Mouse (Mus musculus) olfactory bulb, adult 2 months (tissue): ENCODE results near the gene Get4. TPM values are rescaled to one million over a fixed set of nuclear protein-coding genes. Genes with fewer than 3 reads are reported as not detected.

Experiments used
- H3K27ac ChIP-seq: fragments of 200-500 bp; 2 replicates; pipeline ENCODE4 v1.5.1; 2012; ENCODE audit warnings: low read depth, low read length; ENCODE audit not compliant: insufficient read depth
- H3K4me1 ChIP-seq: fragments of 200-500 bp; 2 replicates; pipeline ENCODE4 v1.6.1; 2012; ENCODE audit warnings: low read length; ENCODE audit not compliant: control insufficient read depth, insufficient read depth
- H3K4me3 ChIP-seq: fragments of 200-500 bp; 2 replicates; pipeline ENCODE4 v1.5.1; 2012; ENCODE audit warnings: mild to moderate bottlenecking, low read depth, low read length, moderate library complexity; ENCODE audit not compliant: insufficient read depth
- CTCF ChIP-seq: fragments of 200-500 bp; IDR thresholded peaks from 2 replicates; pipeline ENCODE4 v1.5.1; 2012; ENCODE audit warnings: low read depth, mild to moderate bottlenecking, low read length, moderate library complexity; ENCODE audit not compliant: insufficient read depth
- POLR2A ChIP-seq: fragments of 200-500 bp; IDR thresholded peaks from 2 replicates; pipeline ENCODE4 v1.6.1; 2012; ENCODE audit warnings: mild to moderate bottlenecking, low read depth, low read length, moderate library complexity; ENCODE audit not compliant: insufficient read depth
- WGBS: fragments of 180-500 bp; shearing (Covaris S2); methylation state at CpG from one replicate; pipeline ENCODE4 v1.1.7; 2018; 5-methylcytosine and 5-hydroxymethylcytosine counted together
- polyA plus RNA-seq: library from polyadenylated mRNA; stranded (reverse); fragments of >200 nt; gene quantifications from 2 replicates; pipeline ENCODE4 v1.2.4, GENCODE M21; 2012; ENCODE audit warnings: low replicate concordance; ENCODE audit not compliant: missing spikeins, insufficient read depth, insufficient read length

Get4 gene
- polyA plus RNA-seq, 1 experiment: not detected

GRCm38 (mm10) chr5:139285383-139286067 is 33.4 kb downstream of the Get4 start:
- Histone ChIP-seq H3K4me1 (peaks cover 10% of the 10 kb centered on the region), H3K4me3 (no peak overlapping the region), H3K27ac (no peak overlapping the region)
- WGBS: 68% methylated on average over 8 of the region's 8 CpGs
- TF ChIP-seq CTCF: no peak
- no peak for TF ChIP-seq POLR2A

DNA sequence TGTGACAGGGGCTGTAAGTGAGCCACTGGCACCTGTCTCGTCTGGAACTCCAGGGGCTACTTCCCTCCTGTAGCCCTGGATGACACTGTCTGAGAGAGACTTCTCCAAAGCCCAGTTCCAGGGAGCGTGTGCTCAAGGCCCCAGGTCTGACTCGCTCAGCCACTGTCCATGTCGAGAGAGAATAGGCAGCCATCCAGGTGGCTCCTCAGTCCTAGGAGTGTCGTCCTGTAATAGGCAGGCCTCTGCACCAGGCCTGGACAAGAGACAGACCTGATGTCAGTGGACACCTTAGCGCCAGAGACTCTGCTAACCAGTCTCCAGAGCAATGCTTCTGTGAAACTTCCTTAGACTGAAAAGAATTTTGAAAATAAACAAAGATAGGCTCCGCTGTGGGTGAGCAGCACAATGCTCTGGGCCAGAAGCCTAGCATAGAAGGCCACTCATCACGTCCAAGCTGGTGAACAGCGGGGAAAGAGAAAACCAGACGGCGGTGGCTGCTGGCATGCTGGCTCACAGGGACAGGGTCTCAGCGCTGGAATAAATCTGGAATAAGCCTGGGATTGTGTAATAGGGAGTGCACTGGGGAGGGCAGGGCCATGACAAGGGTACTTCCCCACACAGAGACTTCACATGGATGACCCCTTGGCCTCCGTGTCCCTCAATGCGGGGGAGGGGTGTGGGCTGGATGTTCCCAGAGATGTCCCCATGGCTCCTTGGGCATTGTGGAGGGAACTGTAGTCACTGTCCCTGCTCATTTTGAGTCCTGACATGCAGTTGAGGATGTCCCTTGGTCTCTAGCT is 34.2 kb downstream of the Get4 start:
- 66% methylated on average over 14 of the region's 14 CpGs for WGBS
- Histone ChIP-seq H3K4me1 (peaks cover 10% of the 10 kb centered on the region), H3K27ac (no peak overlapping the region), H3K4me3 (no peak overlapping the region)
- TF ChIP-seq POLR2A (no peak), CTCF (no peak)

DNA sequence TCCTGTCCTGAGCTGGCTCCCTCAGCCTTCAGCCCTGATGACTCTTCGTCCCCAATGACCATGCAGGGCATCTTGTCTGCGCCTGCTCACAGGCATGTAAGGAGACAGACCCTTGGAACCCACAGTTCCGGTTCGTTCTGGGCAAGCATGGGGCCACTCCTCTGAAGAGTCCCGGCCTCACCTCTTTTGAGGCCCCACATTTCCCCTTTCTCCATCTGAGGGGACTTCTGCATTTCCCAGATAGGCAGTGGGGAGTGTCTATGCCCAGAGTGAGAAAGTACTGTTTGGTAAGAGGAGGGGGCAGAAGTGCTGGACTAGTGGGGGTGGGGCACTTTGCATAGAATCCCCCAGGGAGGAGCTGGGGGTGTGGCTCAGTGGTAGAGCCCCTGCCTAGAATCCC is 35.0 kb downstream of the Get4 start:
- H3K27ac ChIP-seq: no peak overlapping the region
- H3K4me1 ChIP-seq: peaks cover 10% of the 10 kb centered on the region
- 89% methylated on average over 5 of the region's 5 CpGs for WGBS
- TF ChIP-seq CTCF (no peak), POLR2A (no peak)
- no peak overlapping the region for H3K4me3 ChIP-seq

- Histone ChIP-seq H3K27ac (no peak overlapping the region), H3K4me3 (no peak overlapping the region), H3K4me1 (peaks cover 7% of the 10 kb centered on the region)
- TF ChIP-seq CTCF: no peak
- no peak for TF ChIP-seq POLR2A
- 85% methylated on average over 4 of the region's 4 CpGs for WGBS
Measured at GRCm38 (mm10) chr5:139287787-139288186, 35.7 kb downstream of the Get4 start.

- Histone ChIP-seq H3K4me3 (no peak overlapping the region), H3K4me1 (peaks cover 7% of the 10 kb centered on the region), H3K27ac (no peak overlapping the region)
- 64% methylated on average over 4 of the region's 4 CpGs for WGBS
- TF ChIP-seq POLR2A: no peak
- TF ChIP-seq CTCF: no peak
Measured at GRCm38 (mm10) chr5:139288591-139288990, 36.5 kb downstream of the Get4 start.

GRCm38 (mm10) chr5:139290467-139291259 is 38.5 kb downstream of the Get4 start:
- no peak for TF ChIP-seq POLR2A
- no peak for TF ChIP-seq CTCF
- 84% methylated on average over 12 of the region's 12 CpGs for whole genome bisulfite sequencing
- peaks cover 6% of the 10 kb centered on the region for H3K4me1 ChIP-seq
- H3K27ac ChIP-seq: no peak overlapping the region
- H3K4me3 ChIP-seq: no peak overlapping the region

DNA sequence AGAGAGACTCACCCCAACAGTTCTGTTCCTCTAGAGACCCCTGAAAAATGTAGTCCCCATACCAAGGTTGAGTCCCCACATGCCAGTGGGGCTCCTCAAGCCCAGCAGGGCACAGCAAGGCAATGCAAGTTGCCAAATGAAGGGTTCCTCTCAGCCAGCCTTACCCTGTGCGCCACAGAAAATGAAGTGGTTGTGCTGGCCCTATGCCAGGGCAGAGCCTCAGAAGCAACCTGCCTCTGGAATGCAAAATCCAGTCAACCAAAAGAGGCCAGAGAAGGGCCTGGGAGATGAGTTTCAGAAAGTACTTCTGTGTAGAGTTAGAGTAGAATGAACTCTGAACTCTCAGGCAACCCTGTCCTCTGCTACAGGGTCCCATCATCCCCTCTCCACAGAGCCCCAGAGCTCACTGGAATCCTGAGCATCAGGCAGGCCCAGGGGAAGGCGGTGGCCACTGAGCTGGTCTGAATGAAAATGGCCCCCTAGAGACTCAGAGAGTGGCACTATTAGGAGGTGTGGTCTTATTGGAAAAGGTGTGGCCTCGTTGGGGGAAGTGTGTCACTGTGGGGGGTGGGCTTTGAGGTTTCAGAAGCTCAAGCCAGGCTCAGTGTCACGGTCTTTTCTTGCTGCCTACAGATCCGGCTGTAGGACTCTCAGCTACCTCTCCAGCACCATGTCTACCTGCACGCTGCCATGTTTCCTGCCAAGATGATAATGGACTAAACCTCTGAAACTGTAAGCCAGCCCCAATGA is 39.9 kb downstream of the Get4 start:
- Histone ChIP-seq H3K4me1 (peaks cover 3% of the 10 kb centered on the region), H3K4me3 (no peak overlapping the region), H3K27ac (no peak overlapping the region)
- TF ChIP-seq POLR2A (no peak), CTCF (no peak)
- WGBS: 62% methylated on average over 6 of the region's 6 CpGs

DNA sequence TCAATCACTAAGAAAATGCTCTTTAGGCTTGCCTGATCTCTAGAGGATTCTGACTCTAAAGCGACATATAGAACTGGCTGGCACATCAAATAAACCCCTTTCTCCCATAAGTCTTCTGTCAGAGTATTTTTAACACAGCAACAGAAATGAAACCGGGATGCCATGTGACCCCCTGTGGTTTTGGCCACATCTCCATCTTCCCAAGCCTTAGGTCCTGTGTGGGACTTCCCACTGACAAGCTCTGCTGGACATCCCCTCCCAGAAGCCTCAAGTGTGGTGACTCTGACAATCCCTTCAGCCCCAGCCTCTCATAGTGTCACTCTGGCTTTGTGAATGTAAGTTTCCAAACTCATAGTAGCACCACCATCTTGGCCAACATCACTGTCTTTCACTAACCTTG is 42.0 kb downstream of the Get4 start:
- 85% methylated on average over 2 of the region's 2 CpGs for WGBS

GRCm38 (mm10) chr5:139297092-139297491 is 45.0 kb downstream of the Get4 start:
- H3K27ac ChIP-seq: no peak overlapping the region
- no peak overlapping the region for H3K4me3 ChIP-seq
- WGBS: 91% methylated on average over 10 of the region's 10 CpGs
- no peaks in the 10 kb centered on the region for H3K4me1 ChIP-seq
- TF ChIP-seq POLR2A (no peak), CTCF (no peak)

More for the DNA sequence above, 42.0 kb downstream of the Get4 start:
- Histone ChIP-seq H3K4me1 (no peaks in the 10 kb centered on the region), H3K27ac (no peak overlapping the region), H3K4me3 (no peak overlapping the region)
- no peak for TF ChIP-seq POLR2A
- no peak for TF ChIP-seq CTCF
